In the genomic region with DNA sequence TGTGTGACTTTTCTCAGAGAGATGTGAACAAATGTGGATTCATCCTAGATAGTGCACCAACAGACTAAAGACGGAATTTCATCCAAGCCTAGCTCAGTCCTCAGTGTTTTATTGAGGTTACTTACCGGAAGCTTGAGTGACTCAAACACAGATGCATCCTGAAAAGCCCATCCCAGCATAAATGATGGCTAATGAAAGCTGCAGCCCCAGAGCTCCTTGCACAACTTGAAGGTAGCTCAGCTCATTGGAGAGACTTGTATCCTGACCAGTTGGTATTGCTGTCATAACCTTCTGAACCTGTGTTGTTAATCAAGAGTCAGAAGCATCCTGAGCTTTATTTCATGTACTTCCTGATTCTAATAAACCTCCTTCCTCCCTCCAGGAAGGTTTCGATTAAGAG, we compare ENCODE assay signal across 11 mouse cellular contexts.
"Had no signal": no experiment of that assay in that cellular context is flagged by ENCODE, and none has a peak within 500 bp of the region (broad histone marks: within the 10 kb centered on the region; RNA-seq: fewer than 3 reads in every experiment).

No protein-coding gene starts in this region.

- H3K9ac ChIP-seq: limb, embryonic 15.5 days; liver, embryonic 12.5 days; lung, embryonic 15.5 days; neural tube, embryonic 12.5 days had no signal

- DNase-seq: kidney, adult 18-20 months; layer of hippocampus, postnatal 36 days; right cerebral cortex, postnatal 4 days; spleen, adult 18-20 months; thymus, adult 18-20 months; thymus, postnatal 14 days had no signal

- H3K27me3 ChIP-seq: limb, embryonic 15.5 days; liver, embryonic 12.5 days; lung, embryonic 15.5 days; neural tube, embryonic 12.5 days had no signal

- H3K4me3 ChIP-seq: limb, embryonic 15.5 days; liver, embryonic 12.5 days; lung, embryonic 15.5 days; midbrain, embryonic 10.5 days; neural tube, embryonic 12.5 days had no signal

- H3K4me1 ChIP-seq: limb, embryonic 15.5 days; liver, embryonic 12.5 days; lung, embryonic 15.5 days; neural tube, embryonic 12.5 days had no signal

- H3K4me2 ChIP-seq: limb, embryonic 15.5 days; liver, embryonic 12.5 days; lung, embryonic 15.5 days; neural tube, embryonic 12.5 days had no signal

- H3K9me3 ChIP-seq: limb, embryonic 15.5 days; liver, embryonic 12.5 days; lung, embryonic 15.5 days; midbrain, embryonic 10.5 days; neural tube, embryonic 12.5 days had no signal

- H3K36me3 ChIP-seq: limb, embryonic 15.5 days; liver, embryonic 12.5 days; lung, embryonic 15.5 days; midbrain, embryonic 10.5 days; neural tube, embryonic 12.5 days had no signal

- H3K27ac ChIP-seq: limb, embryonic 15.5 days; liver, embryonic 12.5 days; lung, embryonic 15.5 days; midbrain, embryonic 10.5 days; neural tube, embryonic 12.5 days had no signal

- ATAC-seq: liver, embryonic 12.5 days had no signal
